Mouse (Mus musculus): ENCODE results near the gene Emc9. TPM values are rescaled to one million over a fixed set of nuclear protein-coding genes. Genes with fewer than 3 reads are reported as not detected.

Emc9 gene
- polyA plus RNA-seq, 1 experiment from 2014 or later: 4.2 TPM

GRCm38 (mm10) chr14:55554635-55555034, 30.5 kb downstream of the Emc9 start:
- H3K27me3 ChIP-seq (ENCODE audit: control insufficient read depth, insufficient read depth, low read length): no peaks in the 10 kb centered on the region
- no peaks in the 10 kb centered on the region for H3K9me3 ChIP-seq (ENCODE audit: control insufficient read depth, low read length)
- H3K4me1 ChIP-seq (ENCODE audit: control insufficient read depth, insufficient read depth, low read length): no peaks in the 10 kb centered on the region
- no peak overlapping the region for H3K4me2 ChIP-seq (ENCODE audit: low read depth, severe bottlenecking)
- H3K27ac ChIP-seq (replicated peaks; ENCODE audit: low read depth, low read length): no peak overlapping the region
- no peak overlapping the region for H3K9ac ChIP-seq (ENCODE audit: low read length)
- H3K36me3 ChIP-seq (ENCODE audit: control insufficient read depth, insufficient read depth, low read length): no peaks in the 10 kb centered on the region
- ATAC-seq (ENCODE audit: insufficient number of reproducible peaks, low FRiP score, low TSS enrichment, low read depth) (no peak), DNase-seq (ENCODE audit: low spot score) (no peak)
- no peak overlapping the region for H3K4me3 ChIP-seq (ENCODE audit: low read depth, low read length)

DNA sequence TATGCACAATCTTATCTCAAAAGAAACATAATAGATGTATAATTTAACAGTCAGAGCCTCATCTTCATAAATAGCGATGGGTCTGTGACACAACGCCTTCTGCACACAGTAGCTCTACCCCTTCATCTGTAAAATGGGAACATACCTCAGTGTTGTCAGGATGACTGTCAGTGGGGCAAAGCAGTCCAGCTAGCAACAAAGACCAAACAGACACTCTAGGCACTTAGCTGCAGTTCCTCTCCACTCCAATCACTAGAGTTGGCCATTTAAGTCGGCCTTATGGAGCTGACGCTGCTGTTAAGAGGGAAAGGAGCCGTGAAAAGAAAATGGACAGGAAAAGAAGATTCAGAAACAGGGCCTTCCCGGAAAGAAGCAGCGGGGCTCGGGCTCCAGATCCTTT, 33.3 kb downstream of the Emc9 start:
- no peak overlapping the region for H3K4me3 ChIP-seq (ENCODE audit: low read depth, low read length)
- 94% methylated on average over 8 of the region's 8 CpGs for whole genome bisulfite sequencing
- ATAC-seq (ENCODE audit: insufficient number of reproducible peaks, low FRiP score, low TSS enrichment, low read depth): no peak
- peaks cover 8% of the 10 kb centered on the region; the same call in 1 of the 2 replicates for H3K36me3 ChIP-seq (ENCODE audit: control insufficient read depth, insufficient read depth, low read length)
- H3K4me2 ChIP-seq (ENCODE audit: low read depth, severe bottlenecking): no peak overlapping the region
- no peaks in the 10 kb centered on the region for H3K9me3 ChIP-seq (ENCODE audit: control insufficient read depth, low read length)
- no peak overlapping the region for H3K27ac ChIP-seq (replicated peaks; ENCODE audit: low read depth, low read length)
- H3K9ac ChIP-seq (ENCODE audit: low read length): no peak overlapping the region
- no peaks in the 10 kb centered on the region for H3K27me3 ChIP-seq (ENCODE audit: control insufficient read depth, insufficient read depth, low read length)
- H3K4me1 ChIP-seq (ENCODE audit: control insufficient read depth, insufficient read depth, low read length): no peaks in the 10 kb centered on the region
- DNase-seq (ENCODE audit: low spot score): no peak

DNA sequence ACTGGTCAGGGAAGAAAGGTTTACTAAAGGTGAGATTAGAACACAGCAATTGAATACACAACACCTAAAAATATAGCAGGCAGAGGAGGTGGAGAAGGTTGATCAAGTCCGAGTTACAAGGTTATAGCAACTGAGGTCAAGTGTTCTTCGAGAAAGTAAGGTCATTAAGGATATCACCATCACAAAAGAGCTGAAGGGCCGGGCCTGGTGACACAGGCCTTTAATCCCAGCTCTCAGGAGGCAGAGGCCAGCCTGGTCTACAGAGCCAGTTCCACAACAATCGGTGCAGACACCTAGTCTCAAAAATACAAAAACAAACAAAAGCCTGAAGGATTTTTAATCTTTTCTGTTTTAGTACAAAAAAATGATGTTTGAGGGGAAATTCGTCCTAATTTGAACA, 33.8 kb downstream of the Emc9 start:
- Histone ChIP-seq H3K9ac (ENCODE audit: low read length) (no peak overlapping the region), H3K4me2 (ENCODE audit: low read depth, severe bottlenecking) (no peak overlapping the region), H3K4me3 (ENCODE audit: low read depth, low read length) (no peak overlapping the region), H3K4me1 (ENCODE audit: control insufficient read depth, insufficient read depth, low read length) (no peaks in the 10 kb centered on the region), H3K9me3 (ENCODE audit: control insufficient read depth, low read length) (no peaks in the 10 kb centered on the region), H3K36me3 (ENCODE audit: control insufficient read depth, insufficient read depth, low read length) (peaks cover 8% of the 10 kb centered on the region; the same call in 1 of the 2 replicates), H3K27me3 (ENCODE audit: control insufficient read depth, insufficient read depth, low read length) (no peaks in the 10 kb centered on the region), H3K27ac (replicated peaks; ENCODE audit: low read depth, low read length) (no peak overlapping the region)
- no peak for ATAC-seq (ENCODE audit: insufficient number of reproducible peaks, low FRiP score, low TSS enrichment, low read depth)
- no peak for DNase-seq (ENCODE audit: low spot score)
- 72% methylated on average over 5 of the region's 5 CpGs for WGBS

DNA sequence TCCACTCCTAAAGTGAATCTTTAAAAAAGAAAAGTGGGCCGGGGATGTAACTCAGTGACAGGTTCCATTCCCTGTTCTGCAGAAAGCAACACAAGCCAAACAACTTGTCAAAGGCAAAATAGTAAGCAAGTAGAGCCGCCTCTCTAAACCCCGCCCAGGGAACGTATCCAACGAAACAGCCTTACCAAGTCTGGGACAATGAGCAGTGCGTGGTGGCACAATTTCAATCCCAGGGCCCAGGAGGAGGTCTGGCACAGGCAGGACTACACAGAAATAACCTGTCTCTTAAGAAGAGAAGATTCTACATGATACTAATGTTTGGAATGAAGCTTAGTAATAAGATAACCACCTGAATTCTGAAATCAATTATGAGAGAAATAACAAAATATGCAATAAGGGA, 34.9 kb downstream of the Emc9 start:
- peaks cover 8% of the 10 kb centered on the region; the same call in 1 of the 2 replicates for H3K36me3 ChIP-seq (ENCODE audit: control insufficient read depth, insufficient read depth, low read length)
- no peak overlapping the region for H3K9ac ChIP-seq (ENCODE audit: low read length)
- no peak overlapping the region for H3K27ac ChIP-seq (replicated peaks; ENCODE audit: low read depth, low read length)
- DNase-seq (ENCODE audit: low spot score) (no peak), ATAC-seq (ENCODE audit: insufficient number of reproducible peaks, low FRiP score, low TSS enrichment, low read depth) (no peak)
- H3K4me3 ChIP-seq (ENCODE audit: low read depth, low read length): no peak overlapping the region
- no peaks in the 10 kb centered on the region for H3K9me3 ChIP-seq (ENCODE audit: control insufficient read depth, low read length)
- 92% methylated on average over 6 of the region's 6 CpGs for WGBS
- no peaks in the 10 kb centered on the region for H3K27me3 ChIP-seq (ENCODE audit: control insufficient read depth, insufficient read depth, low read length)
- H3K4me2 ChIP-seq (ENCODE audit: low read depth, severe bottlenecking): no peak overlapping the region
- H3K4me1 ChIP-seq (ENCODE audit: control insufficient read depth, insufficient read depth, low read length): no peaks in the 10 kb centered on the region

DNA sequence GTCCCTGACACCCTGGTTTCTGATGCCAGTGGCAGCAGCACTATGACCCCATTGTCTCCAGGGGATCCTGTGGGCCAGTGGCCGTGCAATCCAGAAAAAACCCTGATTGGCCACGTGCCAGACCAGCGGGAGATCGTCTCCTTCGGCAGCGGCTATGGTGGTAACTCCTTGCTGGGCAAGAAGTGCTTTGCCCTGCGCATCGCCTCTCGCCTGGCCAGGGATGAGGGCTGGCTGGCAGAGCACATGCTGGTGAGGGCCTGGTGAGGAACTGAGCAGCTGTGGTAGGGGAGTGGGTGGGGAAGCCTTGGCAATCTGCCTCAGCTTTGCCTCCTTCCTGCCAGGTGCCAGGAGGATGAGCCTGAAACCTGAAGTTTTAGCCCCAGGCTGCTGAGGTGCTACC, 40.8 kb downstream of the Emc9 start:
- no peak for DNase-seq (ENCODE audit: low spot score)
- Histone ChIP-seq H3K4me1 (ENCODE audit: control insufficient read depth, insufficient read depth, low read length) (peaks cover 8% of the 10 kb centered on the region), H3K27me3 (ENCODE audit: control insufficient read depth, insufficient read depth, low read length) (no peaks in the 10 kb centered on the region), H3K9ac (ENCODE audit: low read length) (no peak overlapping the region), H3K4me3 (ENCODE audit: low read depth, low read length) (no peak overlapping the region), H3K36me3 (ENCODE audit: control insufficient read depth, insufficient read depth, low read length) (peaks cover 11% of the 10 kb centered on the region; the same call in 1 of the 2 replicates), H3K9me3 (ENCODE audit: control insufficient read depth, low read length) (no peaks in the 10 kb centered on the region), H3K4me2 (ENCODE audit: low read depth, severe bottlenecking) (no peak overlapping the region), H3K27ac (replicated peaks; ENCODE audit: low read depth, low read length) (no peak overlapping the region)
- WGBS: 92% methylated on average over 9 of the region's 9 CpGs
- ATAC-seq (ENCODE audit: insufficient number of reproducible peaks, low FRiP score, low TSS enrichment, low read depth): no peak

GRCm38 (mm10) chr14:55542268-55542667, 42.8 kb downstream of the Emc9 start:
- no peak overlapping the region for H3K4me3 ChIP-seq (ENCODE audit: low read depth, low read length)
- H3K36me3 ChIP-seq (ENCODE audit: control insufficient read depth, insufficient read depth, low read length): peaks cover 2% of the 10 kb centered on the region; the same call in 1 of the 2 replicates
- H3K27me3 ChIP-seq (ENCODE audit: control insufficient read depth, insufficient read depth, low read length): no peaks in the 10 kb centered on the region
- H3K27ac ChIP-seq (replicated peaks; ENCODE audit: low read depth, low read length): no peak overlapping the region
- ATAC-seq (ENCODE audit: insufficient number of reproducible peaks, low FRiP score, low TSS enrichment, low read depth) (no peak), DNase-seq (ENCODE audit: low spot score) (no peak)
- WGBS: 95% methylated on average over 12 of the region's 12 CpGs
- H3K9ac ChIP-seq (ENCODE audit: low read length): no peak overlapping the region
- no peak overlapping the region for H3K4me2 ChIP-seq (ENCODE audit: low read depth, severe bottlenecking)
- H3K4me1 ChIP-seq (ENCODE audit: control insufficient read depth, insufficient read depth, low read length): peaks cover 8% of the 10 kb centered on the region
- no peaks in the 10 kb centered on the region for H3K9me3 ChIP-seq (ENCODE audit: control insufficient read depth, low read length)

GRCm38 (mm10) chr14:55540787-55541321, 44.2 kb downstream of the Emc9 start:
- Histone ChIP-seq H3K9me3 (ENCODE audit: control insufficient read depth, low read length) (no peaks in the 10 kb centered on the region), H3K4me1 (ENCODE audit: control insufficient read depth, insufficient read depth, low read length) (peaks cover 8% of the 10 kb centered on the region), H3K9ac (ENCODE audit: low read length) (peak overlapping the region; percentile 56), H3K4me2 (ENCODE audit: low read depth, severe bottlenecking) (peak overlapping the region; percentile 88), H3K4me3 (ENCODE audit: low read depth, low read length) (peak overlapping the region; percentile 63), H3K27me3 (ENCODE audit: control insufficient read depth, insufficient read depth, low read length) (no peaks in the 10 kb centered on the region), H3K36me3 (ENCODE audit: control insufficient read depth, insufficient read depth, low read length) (peaks cover 2% of the 10 kb centered on the region; the same call in 1 of the 2 replicates), H3K27ac (replicated peaks; ENCODE audit: low read depth, low read length) (no peak overlapping the region)
- 10% methylated on average over 9 of the region's 10 CpGs for WGBS
- peak; percentile 58 for DNase-seq (ENCODE audit: low spot score)
- 0 out of 2 replicates have a peak, but pooled peaks have one; percentile 31 for ATAC-seq (ENCODE audit: insufficient number of reproducible peaks, low FRiP score, low TSS enrichment, low read depth)

DNA sequence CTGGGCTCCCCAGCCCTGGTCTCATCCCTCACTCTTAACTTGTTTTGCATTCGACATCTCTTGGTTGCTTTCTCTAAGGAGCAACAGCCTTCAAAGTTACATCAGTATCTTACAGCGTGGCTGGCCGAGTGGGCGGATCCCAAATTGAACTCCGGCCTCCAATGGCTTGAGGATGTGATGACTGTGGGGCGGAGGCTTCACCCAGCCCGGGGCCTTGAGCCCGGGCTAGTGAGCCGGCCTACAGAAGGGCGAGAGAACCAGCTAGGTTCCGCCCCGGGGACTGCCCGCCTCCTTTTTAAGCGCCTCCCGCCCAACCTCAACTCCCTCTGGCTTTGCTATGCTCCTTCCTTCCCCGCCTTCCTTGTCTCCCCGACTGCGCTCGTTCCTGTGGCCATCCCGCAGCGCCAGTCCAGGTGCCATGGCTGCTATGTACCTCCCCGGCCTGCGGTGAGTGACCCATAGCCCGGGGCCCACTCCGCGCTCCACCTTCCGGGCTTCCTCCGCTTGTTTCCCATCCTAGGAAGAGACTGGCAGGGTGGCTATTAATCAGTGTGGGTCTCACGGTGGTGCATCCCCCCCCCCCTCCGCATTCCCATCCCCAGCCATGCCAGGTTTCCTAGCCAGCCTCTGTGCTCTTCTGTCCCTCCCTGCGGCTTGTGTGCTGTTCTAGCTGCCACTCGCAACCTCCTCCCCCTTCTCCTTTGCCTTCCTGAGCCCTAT, 44.9 kb downstream of the Emc9 start, which contains the start of gene Pck2:
Gene Pck2, plus strand, starts transcription at position 200 of the 720 bp plus-strand sequence.
- Histone ChIP-seq H3K4me2 (ENCODE audit: low read depth, severe bottlenecking) (peak within 1 kb of the TSS; percentile 88), H3K27me3 (ENCODE audit: control insufficient read depth, insufficient read depth, low read length) (no peaks in the 10 kb centered on the region), H3K4me1 (ENCODE audit: control insufficient read depth, insufficient read depth, low read length) (peaks cover 8% of the 10 kb centered on the region), H3K9me3 (ENCODE audit: control insufficient read depth, low read length) (no peaks in the 10 kb centered on the region), H3K27ac (replicated peaks; ENCODE audit: low read depth, low read length) (peak within 1 kb of the TSS; percentile 61), H3K9ac (ENCODE audit: low read length) (peak within 1 kb of the TSS; percentile 56), H3K36me3 (ENCODE audit: control insufficient read depth, insufficient read depth, low read length) (peaks cover 2% of the 10 kb centered on the region; the same call in 1 of the 2 replicates), H3K4me3 (ENCODE audit: low read depth, low read length) (peak within 1 kb of the TSS; percentile 63)
- DNase-seq (ENCODE audit: low spot score): peak; percentile 82
- peak; percentile 90 for ATAC-seq (ENCODE audit: insufficient number of reproducible peaks, low FRiP score, low TSS enrichment, low read depth)
- under 1% methylated on average over 32 of the region's 32 CpGs for WGBS
